Mouse (Mus musculus) kidney, adult 8-10 months (tissue): ENCODE measurements around the gene Casp3.

Source experiments
- DNase-seq, 2 experiments: peaks; one replicate each; pipeline ENCODE4 v3.0.0; 2022

The Casp3 gene

DNA sequence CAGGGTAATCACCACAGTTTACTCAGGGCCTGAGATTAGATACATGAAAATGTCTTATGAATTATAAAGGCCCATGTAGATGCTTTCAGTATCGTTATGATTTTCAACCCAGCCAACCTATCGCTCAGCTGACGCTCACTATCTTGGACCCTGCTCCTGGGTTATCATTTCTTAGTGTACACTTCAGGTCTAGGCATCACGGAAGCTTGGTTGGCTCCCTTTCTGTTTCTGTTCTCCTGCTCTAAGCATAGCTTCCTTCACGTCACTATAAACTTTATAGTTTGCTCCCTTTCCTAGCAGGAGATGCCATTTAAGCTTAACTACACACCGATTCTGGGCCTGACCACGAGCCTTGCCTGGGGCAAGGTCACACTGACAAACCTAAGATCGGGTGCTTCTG is 5.5 kb upstream of the Casp3 start:
- DNase-seq = no peak

DNA sequence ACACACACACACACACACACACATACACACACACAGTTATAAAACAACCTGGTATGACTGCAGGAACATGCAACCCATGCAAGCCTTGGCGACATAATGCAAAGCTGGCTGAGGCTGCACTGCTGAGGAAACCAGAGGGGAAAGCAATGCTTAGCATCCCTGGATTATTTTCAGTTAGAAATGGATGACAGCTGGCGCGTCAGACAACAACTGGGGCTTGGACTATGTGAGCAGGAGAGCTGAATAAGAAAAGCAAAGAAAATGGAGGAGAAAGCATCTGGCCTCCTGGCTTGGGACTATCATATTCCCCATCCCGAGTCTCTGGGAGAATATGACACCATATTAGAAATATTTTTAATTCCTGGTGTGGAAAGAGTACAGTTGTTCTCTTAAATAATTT is 4.2 kb upstream of the Casp3 start:
- no peak for DNase-seq

DNA sequence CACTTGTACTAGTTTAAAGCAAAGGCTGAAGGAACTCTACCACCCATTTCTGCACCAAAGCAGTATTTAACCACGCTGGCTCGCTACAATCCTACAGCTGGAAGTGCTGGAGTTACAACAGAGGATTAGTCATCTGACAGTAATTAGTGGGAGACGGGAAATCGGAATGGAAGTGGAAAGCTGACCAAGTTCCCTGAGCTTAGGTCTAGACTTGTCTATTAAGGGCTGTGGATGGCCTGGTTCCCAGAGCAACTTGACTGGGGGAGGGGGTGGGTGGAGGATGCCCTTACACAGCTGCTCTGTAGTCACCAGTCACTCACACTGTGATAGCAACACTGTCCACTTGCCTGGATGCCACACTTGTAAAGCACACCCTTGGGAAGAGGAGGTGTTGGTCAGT is 3.7 kb upstream of the Casp3 start:
- peak in 1 of 2 experiments; percentile 23 for DNase-seq

DNA sequence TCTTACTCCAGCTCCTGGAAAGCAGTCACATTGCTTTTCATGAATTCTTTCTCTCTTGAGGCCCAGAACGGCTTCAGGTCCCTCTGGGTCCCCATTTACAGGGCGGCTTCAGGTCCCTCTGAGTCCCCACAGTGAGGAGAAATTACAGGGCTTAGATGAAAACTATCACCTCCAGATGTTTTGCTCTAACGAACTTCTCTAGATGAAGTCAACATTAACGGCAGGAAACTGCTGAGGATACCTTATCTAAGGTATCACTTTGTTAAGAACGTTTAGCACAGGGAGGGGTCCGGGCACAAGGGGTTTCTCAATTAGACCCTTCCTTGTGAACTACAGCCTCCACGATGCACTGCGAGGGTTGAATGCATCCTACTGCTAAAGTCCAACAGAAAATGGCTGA is 1.2 kb upstream of the Casp3 start:
- DNase-seq = peak in 1 of 2 experiments; percentile 14

DNA sequence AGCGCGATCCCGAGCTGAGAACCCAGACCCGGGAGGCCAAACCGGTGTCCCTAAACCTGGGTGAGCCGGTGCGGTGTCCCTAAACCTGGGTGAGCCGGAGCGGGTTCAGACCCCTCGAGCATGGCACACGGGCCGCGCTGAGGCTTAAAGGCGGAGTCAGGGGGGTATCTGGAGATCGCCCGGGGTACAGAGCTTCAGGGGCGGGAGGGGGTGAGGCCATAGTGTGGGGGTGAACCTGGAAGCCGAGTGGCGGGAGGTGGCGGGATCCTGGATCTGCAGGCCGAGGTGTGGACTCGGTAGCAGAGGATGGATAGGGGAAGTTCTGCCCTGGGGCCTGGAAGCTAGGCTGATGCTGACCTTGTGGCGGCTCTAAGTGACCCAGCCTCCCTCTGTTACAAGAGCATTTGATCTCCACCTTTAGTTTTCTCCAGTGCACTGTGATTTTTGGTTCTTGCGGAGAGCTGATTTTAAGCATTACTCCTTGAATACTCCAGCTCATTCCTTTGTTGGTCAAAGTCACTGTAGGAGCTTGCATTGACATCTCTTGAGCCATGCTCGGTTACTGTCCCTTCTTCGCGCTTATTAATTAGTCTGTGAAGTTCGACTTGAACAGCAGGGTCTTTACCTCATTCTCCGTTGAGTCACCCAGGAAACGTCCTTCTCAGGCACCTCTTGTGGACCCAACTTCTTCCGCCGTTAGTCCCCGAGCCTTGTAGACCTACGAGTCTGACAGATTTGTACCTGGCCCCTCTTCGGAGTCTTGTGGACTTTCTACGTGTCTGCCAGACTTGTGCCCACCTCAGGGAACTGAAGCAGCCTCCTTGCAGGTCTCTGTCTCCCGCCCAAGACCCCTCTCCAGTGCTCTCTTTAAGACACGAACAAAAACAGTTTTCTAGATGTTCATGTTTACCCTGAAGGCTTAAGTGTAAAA is 864 bp downstream of the Casp3 start:
- no peak for DNase-seq

DNA sequence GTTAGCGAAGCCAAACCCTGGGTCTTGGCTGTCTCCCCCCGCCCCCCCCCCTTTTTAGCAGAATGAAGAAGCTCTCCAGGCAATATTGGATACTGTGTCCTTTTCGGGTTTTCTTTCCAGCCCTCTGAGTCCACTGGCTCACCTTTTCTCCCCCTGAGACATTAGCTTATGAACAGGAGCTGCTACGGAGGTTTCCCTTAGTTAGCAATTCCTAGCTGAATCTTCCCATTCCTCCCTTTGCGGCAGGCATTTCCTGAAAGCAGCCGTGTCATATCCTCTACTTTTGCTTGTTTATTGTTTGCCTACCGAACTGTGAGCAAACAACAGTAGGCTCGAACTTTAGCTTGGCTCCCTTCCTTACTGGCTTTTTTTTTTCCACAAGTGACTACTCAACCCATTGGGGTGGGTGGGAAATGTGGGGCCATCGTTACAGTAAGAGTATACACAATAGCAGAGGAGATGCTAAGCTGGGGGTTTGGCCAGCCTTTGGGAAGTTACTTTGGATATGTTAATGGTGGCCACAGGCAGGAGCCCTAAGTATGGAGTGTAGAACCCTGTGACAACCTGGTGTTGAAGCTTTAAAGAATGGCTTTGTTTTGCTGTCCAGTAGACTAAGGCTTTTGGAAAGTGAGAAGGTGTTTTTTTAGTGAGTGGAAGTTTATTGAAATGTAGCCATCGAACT is 1.7 kb downstream of the Casp3 start:
- no peak for DNase-seq

DNA sequence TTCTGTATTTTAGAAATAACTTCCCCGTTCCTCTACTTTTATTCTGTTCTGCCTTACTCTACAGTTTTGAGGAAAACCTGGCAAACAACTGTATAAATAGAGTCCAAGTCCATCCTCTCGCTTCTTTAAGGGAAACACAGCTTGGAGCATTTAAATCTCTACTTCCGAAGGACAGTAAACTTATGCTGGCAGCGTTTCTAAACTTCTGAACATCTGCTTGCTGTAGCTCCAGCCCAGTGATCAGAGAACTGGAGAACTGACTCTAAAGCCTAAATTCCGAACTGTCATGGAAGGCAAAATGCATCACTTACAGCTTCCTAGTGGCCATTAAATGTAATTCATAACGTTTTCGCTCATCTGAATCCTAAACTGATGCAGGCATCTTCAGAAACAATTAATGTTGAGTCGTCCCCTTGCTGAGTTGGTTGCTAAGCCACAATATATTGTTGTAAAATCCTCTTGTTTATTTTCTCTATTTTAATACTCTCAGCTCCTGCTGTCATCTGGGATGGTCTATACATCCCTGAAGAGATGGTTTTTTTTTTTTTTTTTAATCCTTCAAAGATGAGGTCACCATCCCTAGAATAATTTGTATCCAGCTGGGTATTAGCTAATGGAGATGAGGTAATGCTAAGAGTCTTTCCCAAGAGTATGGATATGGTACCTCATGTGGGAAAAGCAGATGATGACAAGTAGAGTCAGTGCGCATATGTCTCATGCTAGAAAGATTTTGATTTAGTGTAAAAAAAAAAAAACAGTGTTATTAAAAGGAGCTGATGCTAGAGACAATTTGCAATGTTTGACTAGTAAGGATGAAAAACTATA is 5.6 kb downstream of the Casp3 start:
- DNase-seq = no peak

DNA sequence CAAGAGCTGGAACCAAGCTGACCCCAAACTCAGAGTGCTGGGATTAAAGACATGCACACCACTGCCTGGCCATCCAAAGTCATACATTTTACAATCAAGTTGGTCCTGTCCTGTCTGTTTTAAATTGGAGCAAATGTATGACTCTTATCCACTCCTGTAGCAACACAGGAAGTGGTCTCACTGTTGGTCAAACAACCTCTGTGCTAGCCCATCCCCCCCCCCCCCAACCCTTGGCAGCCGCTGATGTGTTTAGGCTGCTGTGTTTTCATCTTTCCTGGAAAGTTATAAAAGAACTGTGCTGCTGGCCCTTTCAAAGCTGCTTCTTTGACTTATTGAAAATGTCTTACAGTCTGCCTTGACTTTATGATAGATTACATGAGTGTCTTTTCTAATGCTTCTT is 8.1 kb downstream of the Casp3 start:
- DNase-seq = no peak

DNA sequence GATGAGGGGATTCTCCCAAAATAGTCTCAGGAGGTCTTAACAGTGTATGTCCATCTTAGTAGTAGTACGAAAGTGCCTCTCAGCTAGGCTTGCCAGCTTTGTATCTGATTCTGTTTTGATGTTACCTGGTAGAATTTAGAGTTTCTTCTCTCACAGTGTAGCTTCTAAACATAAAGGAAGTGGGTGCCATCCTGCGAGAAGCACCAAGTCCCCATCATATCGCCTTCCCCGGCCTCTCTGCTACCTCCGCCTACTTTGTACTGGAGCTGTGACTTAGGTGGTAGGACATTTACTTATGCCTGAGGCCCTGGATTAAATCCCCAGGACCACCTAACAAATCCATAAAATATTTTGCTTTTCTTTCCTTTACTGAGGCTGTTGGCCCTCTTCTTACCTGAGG is 9.6 kb downstream of the Casp3 start:
- no peak for DNase-seq

DNA sequence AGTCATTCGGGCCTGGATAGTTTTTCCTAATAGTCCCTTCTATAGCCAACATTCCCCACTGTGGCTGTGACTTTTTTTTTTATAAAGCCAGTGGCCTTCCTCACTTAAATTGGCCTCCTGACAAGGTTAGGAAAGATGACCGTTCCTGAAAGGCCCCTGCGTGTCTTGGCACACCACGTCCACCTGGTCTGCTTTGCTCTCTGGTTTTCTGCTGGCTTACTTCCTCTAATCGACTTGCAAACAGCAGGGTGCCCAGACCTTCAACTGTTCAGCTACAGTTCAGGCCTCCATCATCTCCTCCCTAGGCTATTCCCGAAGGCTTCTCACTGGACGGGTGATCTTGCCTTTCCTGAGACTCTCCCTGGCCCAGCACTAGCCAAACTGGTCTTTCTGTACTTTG is 10.8 kb downstream of the Casp3 start:
- DNase-seq = no peak

DNA sequence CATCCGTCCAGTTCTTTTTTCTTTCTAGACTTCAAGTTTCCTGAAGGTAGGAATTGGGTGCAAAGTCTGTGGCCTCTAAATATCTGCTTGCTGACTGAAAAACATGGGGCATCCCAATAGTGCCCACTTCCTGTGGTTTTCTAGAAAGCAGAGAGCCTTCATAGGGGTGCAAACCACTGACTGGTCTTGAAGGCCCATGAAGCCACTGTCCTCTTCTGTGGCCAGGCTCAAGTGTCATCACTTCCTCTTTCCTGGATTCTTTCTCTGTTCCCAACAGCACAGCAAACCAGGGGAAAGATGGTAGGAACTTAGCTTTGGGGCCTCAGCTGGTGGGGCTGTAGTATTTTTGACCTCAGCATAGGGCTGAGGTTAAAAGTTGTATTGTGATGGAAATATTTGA is 11.6 kb downstream of the Casp3 start:
- DNase-seq = no peak

DNA sequence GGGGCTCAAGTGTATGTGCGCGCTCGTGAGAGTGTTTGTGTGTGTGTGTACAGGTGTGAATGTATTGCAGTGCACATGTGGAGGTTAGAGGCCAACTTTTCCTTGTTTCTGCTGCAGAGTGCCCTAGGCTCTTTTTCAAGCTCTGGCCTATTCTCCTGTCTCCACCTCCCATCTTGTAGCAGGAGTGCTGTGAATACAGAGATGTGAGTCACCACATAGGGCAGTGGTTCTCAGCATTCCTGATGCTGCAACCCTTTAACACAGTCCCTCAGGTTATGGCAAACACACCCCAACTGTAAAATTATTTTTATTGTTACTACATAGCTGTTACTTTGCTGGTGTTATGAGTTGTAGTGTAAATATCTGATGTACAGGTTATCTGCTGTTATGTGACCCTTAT is 13.3 kb downstream of the Casp3 start:
- no peak for DNase-seq

DNA sequence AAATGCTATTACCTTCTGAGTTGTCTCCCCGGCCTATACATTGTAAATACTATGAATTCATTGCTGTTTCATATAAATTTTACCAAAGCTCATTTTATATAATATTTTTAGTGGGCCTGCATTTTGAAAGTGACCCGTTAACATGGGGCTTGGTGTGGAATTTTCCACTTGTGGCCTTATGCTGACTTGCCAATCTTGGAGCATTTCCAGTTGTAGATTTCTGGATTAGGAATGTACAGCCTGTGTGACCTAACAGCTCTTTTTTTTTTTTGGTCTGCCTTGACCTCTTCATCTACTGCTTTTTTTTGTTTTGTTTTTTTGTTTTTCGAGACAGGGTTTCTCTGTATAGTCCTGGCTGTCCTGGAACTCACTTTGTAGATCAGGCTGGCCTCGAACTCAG is 13.8 kb downstream of the Casp3 start:
- no peak for DNase-seq

DNA sequence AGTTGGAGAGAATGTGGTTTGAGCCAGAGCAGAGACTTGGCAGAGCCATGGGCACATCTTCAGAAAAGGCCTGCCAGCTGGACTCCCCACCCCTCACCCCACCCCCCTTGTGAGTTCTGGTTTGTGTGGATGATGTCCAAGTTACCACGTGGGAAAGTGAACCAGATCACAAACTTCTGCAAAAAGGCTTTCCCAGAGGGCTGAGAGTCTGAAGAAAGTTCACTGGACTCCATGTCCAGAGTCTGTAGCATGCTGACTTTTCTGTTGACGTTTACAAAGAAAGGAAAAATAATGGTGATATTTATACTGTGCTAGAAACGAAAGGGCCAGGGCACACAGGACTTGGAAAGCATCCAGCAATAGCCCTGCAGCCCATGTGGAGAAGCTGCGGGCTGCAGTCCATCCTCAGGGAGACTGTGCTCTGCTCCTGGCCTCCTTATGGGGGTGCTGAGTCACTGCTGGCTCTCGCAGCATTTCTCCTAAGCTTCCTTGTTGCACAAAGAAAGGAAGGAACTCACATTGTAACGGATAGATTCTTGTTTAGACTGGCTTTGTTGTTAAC is 22.0 kb downstream of the Casp3 start:
- DNase-seq = peak; percentile 30 to 47

DNA sequence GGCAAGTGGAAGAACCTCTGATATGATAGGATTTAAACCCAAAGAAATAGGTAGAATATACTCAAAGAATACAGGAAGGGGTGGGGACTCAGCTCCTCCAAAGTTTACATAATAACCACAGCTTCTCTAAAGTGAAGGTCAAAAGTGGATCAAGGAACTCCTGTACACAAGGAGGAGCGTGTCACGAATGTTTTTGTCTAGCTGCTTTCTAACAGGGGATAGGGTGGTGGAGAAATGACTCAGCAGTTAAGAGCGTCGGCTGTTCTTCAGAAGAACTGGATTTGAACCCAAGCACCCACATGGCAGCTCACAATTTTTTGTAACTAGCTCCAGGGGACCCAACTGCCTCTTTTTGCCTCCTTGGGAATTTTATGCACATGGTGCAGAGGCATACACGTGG is 22.8 kb downstream of the Casp3 start:
- DNase-seq = no peak

DNA sequence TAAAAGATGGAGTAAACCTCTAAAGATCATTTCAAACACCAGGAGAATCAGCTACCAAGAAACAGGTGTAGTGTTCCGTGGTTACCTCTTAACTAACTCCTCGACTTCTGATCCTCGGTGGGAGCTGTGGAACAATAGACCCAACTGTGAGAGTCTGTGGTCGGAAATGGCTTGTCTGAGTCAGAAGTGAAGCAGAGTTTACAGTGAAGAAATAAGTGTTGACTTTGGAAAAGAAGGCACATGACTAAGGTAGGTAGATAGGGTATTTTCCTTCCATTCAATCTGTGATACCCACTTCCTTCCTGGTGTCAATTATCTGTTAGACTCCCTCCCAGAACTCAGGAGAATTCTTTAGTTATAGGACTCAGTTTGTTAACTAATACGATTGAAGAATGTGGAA is 24.2 kb downstream of the Casp3 start:
- DNase-seq = no peak

DNA sequence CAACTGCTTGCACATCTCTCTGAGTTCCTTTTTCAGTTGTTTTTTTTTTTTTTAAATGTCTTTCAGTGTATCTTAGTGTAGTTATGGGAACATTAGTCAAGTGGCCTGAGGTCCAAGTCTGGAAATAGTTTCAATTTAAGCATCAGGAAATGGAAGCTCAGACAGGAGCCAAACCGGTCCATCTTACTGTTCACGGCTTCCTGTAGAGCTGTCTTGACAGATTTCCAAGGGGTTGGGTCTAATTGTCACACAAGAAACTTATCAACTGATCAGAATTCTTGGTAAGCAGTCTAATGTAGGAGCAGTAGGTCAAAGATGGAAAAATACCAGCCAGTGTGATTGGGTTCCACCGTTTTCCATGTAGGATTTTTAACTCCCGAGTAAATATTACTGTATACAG is 31.3 kb downstream of the Casp3 start:
- DNase-seq = peak in 1 of 2 experiments; percentile 56

DNA sequence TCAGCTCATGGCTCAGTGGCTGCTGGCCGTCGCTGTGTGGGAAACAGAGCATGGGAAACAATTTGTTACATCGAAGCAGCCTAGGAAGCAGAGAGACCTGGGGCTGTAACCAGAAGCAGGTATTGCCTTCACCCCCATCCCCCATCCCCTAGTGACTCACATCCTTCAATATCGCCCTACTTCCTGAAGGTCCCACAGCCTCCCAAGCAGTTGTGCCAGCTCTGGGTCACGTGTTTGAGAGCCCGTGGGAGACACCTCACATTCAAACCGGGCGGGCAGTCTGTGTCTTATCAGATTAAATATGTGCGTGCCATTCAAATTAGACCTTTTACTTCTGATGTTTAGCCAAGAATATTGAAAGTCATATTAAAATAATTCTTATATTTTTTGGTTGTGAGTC is 34.8 kb downstream of the Casp3 start:
- DNase-seq = peak; percentile 36 to 40

DNA sequence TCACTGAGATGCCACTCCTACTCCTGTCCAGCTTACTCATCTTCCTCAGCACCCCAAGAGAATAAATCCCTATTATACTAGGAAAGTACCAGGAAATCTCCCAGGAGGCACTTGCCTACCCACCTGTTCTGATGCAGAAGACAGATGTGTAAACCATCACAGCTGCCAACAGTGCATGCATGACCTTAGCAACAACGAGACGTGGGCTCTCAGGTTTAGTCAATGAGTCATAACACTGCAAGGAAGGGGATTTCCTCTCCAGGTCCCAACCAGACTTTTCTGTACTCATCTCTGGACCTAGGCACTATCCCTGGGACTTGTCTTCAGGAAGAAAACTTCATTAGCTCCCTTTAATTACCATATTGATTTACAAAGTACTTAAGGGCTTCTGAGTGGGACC is 38.8 kb downstream of the Casp3 start:
- no peak for DNase-seq

DNA sequence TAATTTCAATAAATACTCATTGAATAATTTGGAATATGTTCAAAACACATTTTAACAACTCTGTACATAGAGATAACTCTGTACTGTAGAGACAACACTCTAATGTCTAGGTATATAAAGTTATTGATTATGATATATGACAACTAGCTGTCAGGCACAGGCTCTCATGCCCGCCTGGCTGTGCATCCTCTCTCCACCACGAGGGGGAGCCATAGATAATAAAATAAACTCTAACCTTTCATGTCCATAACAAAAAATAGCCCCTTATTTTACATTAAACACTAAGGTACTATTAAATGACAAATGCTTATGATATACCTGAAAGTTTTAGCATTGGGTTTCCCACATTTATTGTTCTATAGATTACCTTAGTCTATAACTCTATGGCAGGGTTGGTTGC is 54.4 kb downstream of the Casp3 start:
- peak; percentile 34 to 75 for DNase-seq

DNA sequence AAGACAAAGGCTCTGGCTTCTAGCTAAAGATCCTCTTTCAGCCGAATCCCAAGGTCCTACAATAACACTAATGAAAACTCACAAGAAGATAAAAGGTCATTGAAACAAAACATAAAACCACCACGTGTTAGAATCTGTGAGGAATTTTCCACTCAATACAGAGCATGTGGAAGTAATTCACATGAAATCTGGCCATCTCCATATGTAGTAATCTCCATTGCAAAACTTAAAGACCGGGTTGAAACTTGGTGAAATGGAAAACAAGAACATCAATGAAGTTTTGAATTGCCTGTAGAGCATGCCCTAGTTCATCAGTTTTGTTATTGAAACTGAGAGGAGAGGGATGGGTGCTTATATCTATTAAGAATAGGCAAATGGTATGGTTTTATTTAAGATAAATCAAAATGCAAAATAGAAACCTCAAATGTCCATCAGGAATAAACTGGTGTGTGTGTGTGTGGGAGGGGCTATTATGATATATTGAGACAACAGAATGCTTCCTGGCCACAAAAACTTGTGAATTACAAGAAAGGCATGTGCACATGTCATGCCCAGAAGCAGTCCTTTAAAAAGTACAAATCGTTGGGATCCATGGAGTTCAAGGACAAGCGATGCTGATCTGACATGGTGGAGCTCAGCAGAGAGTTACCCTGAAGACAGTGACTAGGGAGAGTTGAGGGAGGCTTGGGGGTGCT is 63.7 kb downstream of the Casp3 start:
- no peak for DNase-seq

DNA sequence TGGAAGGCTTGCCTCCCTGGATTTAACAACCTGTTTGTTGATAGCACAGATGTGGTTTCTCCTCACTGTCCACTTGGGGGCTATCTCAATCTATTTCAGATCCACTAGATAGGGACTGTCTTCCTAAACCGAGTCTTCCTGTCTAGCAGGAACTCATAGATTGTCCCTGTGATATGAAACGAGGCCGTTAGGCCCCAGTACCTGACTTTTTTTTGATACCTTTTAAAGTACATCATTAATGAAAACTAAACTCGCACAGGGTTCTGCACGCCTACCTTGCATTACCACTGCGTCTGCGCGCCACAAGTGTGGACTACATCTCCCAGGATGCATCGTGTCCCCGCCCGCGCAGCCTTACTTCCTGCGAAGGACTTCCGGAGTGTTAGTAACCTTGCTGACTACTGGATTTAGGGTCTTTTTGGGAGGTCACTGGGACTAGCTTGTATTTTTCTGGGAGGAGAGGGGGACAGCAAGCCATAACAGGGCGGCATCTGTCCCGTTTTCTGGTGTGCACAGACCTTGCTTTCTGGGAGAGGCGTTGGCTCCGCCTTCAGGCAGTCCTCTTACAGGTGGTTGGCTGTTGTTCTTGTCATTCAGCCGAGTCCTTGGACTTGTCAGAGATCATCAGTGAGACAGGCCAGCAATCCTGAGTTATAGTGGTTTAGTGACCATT is 69.7 kb downstream of the Casp3 start:
- peak; percentile 92 to 94 for DNase-seq
